Mouse (Mus musculus) embryo, embryonic 10.5 days (tissue): Measurements from ENCODE around the gene H2al2c.
"Not testable (repeated sequence)": the region's sequence is repeated elsewhere in the genome, so short reads cannot be mapped to it uniquely, and the experiment has no call there.

ENCODE experiments used
- DNase-seq: peaks from one replicate; pipeline ENCODE4 v3.0.0-alpha.2; 2015; ENCODE audit warnings: low spot score

The H2al2c gene

GRCm38 (mm10) chrY:2598799-2599198 lies at the start of gene H2al2c:
Gene H2al2c (plus strand): TSS chrY:2599099.
- not testable (repeated sequence) for DNase-seq
